Mouse (Mus musculus) embryonic facial prominence, embryonic 13.5 days (tissue): Measurements from ENCODE around the gene Ubxn6. TPM values are rescaled to one million over a fixed set of nuclear protein-coding genes. Genes with fewer than 3 reads are reported as not detected.

Source experiments
- ATAC-seq: fragments of 200-750 bp; cut with Nextera tagmentation; 2 replicates; pipeline ENCODE4 v1.8.0; 2017; ENCODE audit warnings: low read depth; ENCODE audit not compliant: insufficient number of reproducible peaks, insufficient read depth, low FRiP score, low TSS enrichment
- H3K27ac ChIP-seq: fragments of 300-500 bp; sonication (generic); 2 replicates; pipeline ENCODE4 v1.5.1; 2015; ENCODE audit warnings: moderate library complexity, mild to moderate bottlenecking, inconsistent platforms
- H3K27me3 ChIP-seq: fragments of 300-500 bp; sonication (generic); 2 replicates; pipeline ENCODE4 v1.6.1; 2015; ENCODE audit warnings: mild to moderate bottlenecking, inconsistent platforms
- H3K36me3 ChIP-seq: fragments of 300-500 bp; sonication (generic); 2 replicates; pipeline ENCODE4 v1.6.1; 2015; ENCODE audit warnings: mild to moderate bottlenecking, inconsistent platforms
- H3K4me1 ChIP-seq: fragments of 300-500 bp; sonication (generic); 2 replicates; pipeline ENCODE4 v1.6.1; 2015; ENCODE audit warnings: inconsistent platforms
- H3K4me2 ChIP-seq: fragments of 300-500 bp; sonication (generic); 2 replicates; pipeline ENCODE4 v1.6.1; 2015; ENCODE audit warnings: moderate library complexity, mild to moderate bottlenecking, inconsistent platforms
- H3K4me3 ChIP-seq: fragments of 300-500 bp; sonication (generic); 2 replicates; pipeline ENCODE4 v1.5.1; 2015; ENCODE audit warnings: mild to moderate bottlenecking, inconsistent platforms
- H3K9ac ChIP-seq: fragments of 300-500 bp; sonication (generic); 2 replicates; pipeline ENCODE4 v1.6.1; 2015; ENCODE audit warnings: mild to moderate bottlenecking, inconsistent platforms
- H3K9me3 ChIP-seq: fragments of 300-500 bp; sonication (generic); 2 replicates; pipeline ENCODE4 v1.6.1; 2016; ENCODE audit warnings: inconsistent platforms
- WGBS: fragments of 180-500 bp; shearing (Covaris S2); methylation state at CpG from one replicate; pipeline ENCODE4 v1.1.7; 2015; ENCODE audit warnings: mixed read lengths; 5-methylcytosine and 5-hydroxymethylcytosine counted together
- polyA plus RNA-seq: library from polyadenylated mRNA; unstranded; fragments of >200 nt; fragmentation: Nextera tagmentation; extraction: Ambion mirVana; gene quantifications from 2 replicates; pipeline ENCODE4 v1.2.1, GENCODE M21; 2015

The Ubxn6 gene
- polyA plus RNA-seq, 1 experiment from 2014 or later: 51.2 TPM

GRCm38 (mm10) chr17:56032127-56032733, 42.6 kb downstream of the Ubxn6 start:
- Histone ChIP-seq H3K27me3 (no peaks in the 10 kb centered on the region), H3K9ac (0 out of 2 replicates have a peak overlapping the region, but pooled peaks have one; percentile 16), H3K4me1 (peaks cover 36% of the 10 kb centered on the region), H3K4me2 (no peak overlapping the region), H3K27ac (no peak overlapping the region), H3K4me3 (no peak overlapping the region), H3K9me3 (no peaks in the 10 kb centered on the region), H3K36me3 (peaks cover 62% of the 10 kb centered on the region)
- no peak for ATAC-seq
- WGBS: 71% methylated on average over 6 of the region's 6 CpGs

DNA sequence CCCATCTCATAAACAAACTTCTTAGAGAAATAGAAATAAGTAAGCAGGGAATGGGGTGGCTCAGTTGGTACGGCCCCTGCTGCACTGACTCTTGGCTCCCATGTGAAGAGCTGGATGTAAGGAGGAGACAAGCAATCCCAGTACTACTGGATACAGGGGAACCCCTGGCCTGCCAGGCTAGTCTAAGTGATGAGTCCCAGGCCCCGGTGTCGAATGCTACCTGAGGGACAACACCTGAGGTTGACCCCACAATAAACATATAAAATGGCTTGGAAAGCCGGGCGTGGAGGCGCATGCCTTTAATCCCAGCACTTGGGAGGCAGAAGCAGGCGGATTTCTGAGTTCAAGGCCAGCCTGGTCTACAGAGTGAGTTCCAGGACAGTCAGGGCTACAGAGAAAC, 43.4 kb downstream of the Ubxn6 start:
- no peaks in the 10 kb centered on the region for H3K9me3 ChIP-seq
- 94% methylated on average over 7 of the region's 7 CpGs for WGBS
- 0 out of 2 replicates have a peak overlapping the region, but pooled peaks have one; percentile 17 for H3K9ac ChIP-seq
- H3K4me3 ChIP-seq: no peak overlapping the region
- no peak overlapping the region for H3K4me2 ChIP-seq
- ATAC-seq: no peak
- peaks cover 70% of the 10 kb centered on the region for H3K36me3 ChIP-seq
- H3K4me1 ChIP-seq: peaks cover 36% of the 10 kb centered on the region
- no peaks in the 10 kb centered on the region for H3K27me3 ChIP-seq
- H3K27ac ChIP-seq: no peak overlapping the region

DNA sequence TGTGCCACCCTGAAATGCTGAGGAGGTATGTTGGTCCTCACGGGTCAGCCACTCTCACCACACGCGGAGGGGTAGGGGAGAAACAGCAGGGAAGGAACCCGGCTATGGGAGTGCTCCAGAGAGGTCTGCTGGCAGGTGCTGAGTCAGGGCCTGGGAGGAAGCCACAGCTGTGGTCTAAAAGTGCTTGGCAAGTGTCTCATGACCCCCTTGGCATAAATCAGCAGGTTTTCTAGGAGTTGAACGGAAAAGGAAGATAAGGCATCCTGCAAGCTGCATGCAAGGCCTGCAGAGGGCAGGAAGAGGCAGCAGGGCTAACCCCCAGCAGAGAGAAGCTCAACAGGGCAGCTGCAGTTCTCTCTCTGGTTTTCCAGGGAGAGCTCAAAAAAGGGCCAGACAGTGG, 43.9 kb downstream of the Ubxn6 start:
- H3K36me3 ChIP-seq: peaks cover 72% of the 10 kb centered on the region
- H3K9me3 ChIP-seq: no peaks in the 10 kb centered on the region
- H3K4me2 ChIP-seq: no peak overlapping the region
- 0 out of 2 replicates have a peak overlapping the region, but pooled peaks have one; percentile 17 for H3K9ac ChIP-seq
- H3K27me3 ChIP-seq: no peaks in the 10 kb centered on the region
- H3K27ac ChIP-seq: no peak overlapping the region
- no peak for ATAC-seq
- H3K4me1 ChIP-seq: peaks cover 36% of the 10 kb centered on the region
- 73% methylated on average over 5 of the region's 5 CpGs for WGBS
- H3K4me3 ChIP-seq: no peak overlapping the region

GRCm38 (mm10) chr17:56030238-56030870, 44.5 kb downstream of the Ubxn6 start:
- H3K4me1 ChIP-seq: peaks cover 32% of the 10 kb centered on the region
- peaks cover 72% of the 10 kb centered on the region for H3K36me3 ChIP-seq
- 94% methylated on average over 9 of the region's 9 CpGs for WGBS
- H3K4me2 ChIP-seq: no peak overlapping the region
- H3K9me3 ChIP-seq: no peaks in the 10 kb centered on the region
- 0 out of 2 replicates have a peak overlapping the region, but pooled peaks have one; percentile 17 for H3K9ac ChIP-seq
- H3K27me3 ChIP-seq: no peaks in the 10 kb centered on the region
- H3K4me3 ChIP-seq: no peak overlapping the region
- H3K27ac ChIP-seq: no peak overlapping the region
- no peak for ATAC-seq

GRCm38 (mm10) chr17:56027801-56028441, 46.9 kb downstream of the Ubxn6 start:
- no peak overlapping the region for H3K27ac ChIP-seq
- no peak overlapping the region for H3K4me2 ChIP-seq
- H3K9me3 ChIP-seq: no peaks in the 10 kb centered on the region
- no peaks in the 10 kb centered on the region for H3K27me3 ChIP-seq
- H3K9ac ChIP-seq: 0 out of 2 replicates have a peak overlapping the region, but pooled peaks have one; percentile 2
- WGBS: 93% methylated on average over 5 of the region's 5 CpGs
- no peak overlapping the region for H3K4me3 ChIP-seq
- peaks cover 15% of the 10 kb centered on the region for H3K4me1 ChIP-seq
- peaks cover 71% of the 10 kb centered on the region for H3K36me3 ChIP-seq
- no peak for ATAC-seq

DNA sequence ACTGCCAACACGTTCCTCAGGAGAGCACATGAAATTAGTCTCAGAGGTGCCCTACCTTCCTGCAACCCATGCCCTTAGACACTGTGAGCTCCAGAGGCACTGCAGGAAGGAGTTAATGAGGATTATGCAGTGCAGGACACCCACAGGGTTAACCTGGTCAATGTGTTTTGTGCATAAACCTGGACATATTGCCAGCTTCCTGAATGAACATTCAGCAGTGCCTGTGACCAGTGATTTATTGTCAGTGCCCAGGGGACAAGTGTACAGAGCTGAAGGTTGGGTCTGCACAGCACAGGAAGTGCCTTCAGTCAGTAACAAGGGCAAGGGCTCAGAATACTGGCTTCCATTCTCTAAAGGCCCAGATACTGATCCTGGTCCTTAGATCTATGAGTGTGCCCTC, 47.9 kb downstream of the Ubxn6 start:
- no peak for ATAC-seq
- peaks cover 13% of the 10 kb centered on the region for H3K4me1 ChIP-seq
- WGBS: 70% methylated on average over 1 of the region's 1 CpGs
- no peak overlapping the region for H3K4me3 ChIP-seq
- H3K27ac ChIP-seq: no peak overlapping the region
- H3K36me3 ChIP-seq: peaks cover 68% of the 10 kb centered on the region
- no peak overlapping the region for H3K4me2 ChIP-seq
- no peaks in the 10 kb centered on the region for H3K9me3 ChIP-seq
- H3K9ac ChIP-seq: no peak overlapping the region
- no peaks in the 10 kb centered on the region for H3K27me3 ChIP-seq

DNA sequence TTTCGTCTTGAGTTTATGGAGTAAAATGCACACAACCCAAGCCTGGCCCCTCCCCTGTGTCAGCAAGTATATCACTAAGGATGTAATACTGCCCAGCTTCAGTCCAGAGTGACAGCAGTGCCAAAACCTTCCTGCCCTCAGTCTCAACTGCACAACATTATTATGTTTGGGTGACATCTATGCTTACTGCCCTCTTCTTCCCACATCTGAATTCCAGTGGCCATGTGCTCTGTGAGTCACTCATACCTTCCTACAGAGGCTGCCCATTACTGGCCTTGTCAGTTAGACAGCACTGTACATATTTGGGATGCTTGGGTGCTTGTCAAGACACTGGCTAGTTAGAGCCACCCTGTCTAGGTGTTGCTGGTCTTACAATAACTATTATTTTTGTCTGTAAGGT, 48.5 kb downstream of the Ubxn6 start:
- no peaks in the 10 kb centered on the region for H3K9me3 ChIP-seq
- no peak overlapping the region for H3K4me2 ChIP-seq
- peaks cover 66% of the 10 kb centered on the region for H3K36me3 ChIP-seq
- 76% methylated on average over 1 of the region's 1 CpGs for WGBS
- H3K27me3 ChIP-seq: no peaks in the 10 kb centered on the region
- no peak overlapping the region for H3K27ac ChIP-seq
- H3K4me3 ChIP-seq: no peak overlapping the region
- no peak for ATAC-seq
- H3K9ac ChIP-seq: no peak overlapping the region
- H3K4me1 ChIP-seq: peaks cover 17% of the 10 kb centered on the region

DNA sequence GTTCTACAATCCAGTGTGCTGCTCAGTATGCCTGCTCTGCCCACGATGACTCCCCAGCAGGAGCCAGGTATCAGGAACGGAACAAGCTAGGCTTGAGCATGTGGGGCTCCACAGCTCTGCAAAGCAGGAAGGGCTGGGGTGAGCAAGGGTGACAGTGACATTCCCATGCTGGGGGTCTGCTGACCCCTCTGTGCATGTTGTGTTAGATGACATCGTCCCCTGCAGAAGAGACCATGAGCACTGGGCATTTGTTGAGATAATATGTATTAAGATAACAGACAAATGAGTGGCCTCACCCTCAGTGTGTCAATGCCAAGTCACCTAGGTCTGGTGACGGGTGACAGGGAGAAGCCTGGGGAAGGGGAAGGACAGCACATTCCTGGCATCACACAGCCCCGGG, 49.9 kb downstream of the Ubxn6 start:
- no peaks in the 10 kb centered on the region for H3K27me3 ChIP-seq
- WGBS: 79% methylated on average over 5 of the region's 5 CpGs
- H3K36me3 ChIP-seq: peaks cover 64% of the 10 kb centered on the region
- no peak overlapping the region for H3K27ac ChIP-seq
- no peak overlapping the region for H3K4me2 ChIP-seq
- peaks cover 17% of the 10 kb centered on the region for H3K4me1 ChIP-seq
- H3K9ac ChIP-seq: no peak overlapping the region
- H3K4me3 ChIP-seq: no peak overlapping the region
- no peaks in the 10 kb centered on the region for H3K9me3 ChIP-seq
- ATAC-seq: no peak

- no peaks in the 10 kb centered on the region for H3K9me3 ChIP-seq
- no peak for ATAC-seq
- H3K9ac ChIP-seq: no peak overlapping the region
- no peak overlapping the region for H3K4me2 ChIP-seq
- H3K27ac ChIP-seq: no peak overlapping the region
- no peaks in the 10 kb centered on the region for H3K27me3 ChIP-seq
- H3K36me3 ChIP-seq: peaks cover 65% of the 10 kb centered on the region
- H3K4me1 ChIP-seq: peaks cover 17% of the 10 kb centered on the region
- no peak overlapping the region for H3K4me3 ChIP-seq
- WGBS: 65% methylated on average over 2 of the region's 2 CpGs
Measured at GRCm38 (mm10) chr17:56024476-56024875, 50.4 kb downstream of the Ubxn6 start.

DNA sequence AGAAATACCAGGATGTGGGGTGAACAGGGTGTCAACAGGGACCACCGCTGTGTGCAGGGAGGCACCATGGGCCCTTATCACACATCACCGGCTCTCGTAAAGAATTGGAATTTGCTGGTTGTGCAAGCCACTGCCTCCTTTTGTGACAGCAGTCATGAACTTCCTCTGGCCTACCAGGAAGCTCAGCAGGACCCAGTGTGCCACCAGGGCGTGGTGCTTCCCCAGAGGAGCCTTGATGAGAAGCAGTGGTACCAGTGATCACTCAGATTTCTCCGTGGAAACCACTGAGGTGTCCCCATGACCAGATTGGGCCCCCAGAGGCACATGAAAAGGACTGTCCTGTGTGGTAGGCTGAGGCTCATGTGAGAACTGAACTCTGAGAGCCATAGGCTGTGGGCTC, 51.4 kb downstream of the Ubxn6 start:
- 89% methylated on average over 5 of the region's 5 CpGs for WGBS
- Histone ChIP-seq H3K9me3 (no peaks in the 10 kb centered on the region), H3K9ac (no peak overlapping the region), H3K36me3 (peaks cover 65% of the 10 kb centered on the region), H3K4me3 (no peak overlapping the region), H3K27ac (peak overlapping the region; percentile 16; the same call in 1 of the 2 replicates), H3K27me3 (no peaks in the 10 kb centered on the region), H3K4me2 (no peak overlapping the region), H3K4me1 (peaks cover 17% of the 10 kb centered on the region)
- ATAC-seq: no peak

DNA sequence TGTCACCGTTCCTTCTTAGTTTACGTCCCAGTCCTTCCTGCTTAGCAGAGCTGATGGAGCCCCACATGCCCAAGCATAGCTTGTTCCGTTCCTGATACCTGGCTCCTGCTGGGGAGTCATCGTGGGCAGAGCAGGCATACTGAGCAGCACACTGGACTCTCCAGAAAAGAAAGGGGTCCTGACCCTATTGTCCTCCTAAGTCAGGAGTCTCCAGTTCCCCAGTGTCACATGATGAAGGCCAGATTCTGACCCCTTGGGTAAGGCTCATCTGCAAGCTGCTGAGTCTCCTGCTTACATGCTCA, 51.9 kb downstream of the Ubxn6 start:
- no peaks in the 10 kb centered on the region for H3K9me3 ChIP-seq
- 92% methylated on average over 4 of the region's 4 CpGs for WGBS
- H3K4me1 ChIP-seq: peaks cover 17% of the 10 kb centered on the region
- H3K9ac ChIP-seq: no peak overlapping the region
- H3K4me3 ChIP-seq: no peak overlapping the region
- H3K27ac ChIP-seq: no peak overlapping the region
- no peak overlapping the region for H3K4me2 ChIP-seq
- peaks cover 65% of the 10 kb centered on the region for H3K36me3 ChIP-seq
- no peaks in the 10 kb centered on the region for H3K27me3 ChIP-seq
- no peak for ATAC-seq
